Mouse (Mus musculus) brain, embryonic 14.5 days (tissue): ENCODE measurements around the gene Tbc1d8b. TPM values are rescaled to one million over a fixed set of nuclear protein-coding genes. Genes with fewer than 3 reads are reported as not detected.
A peak's percentile ranks its signal among the peaks of the same experiment; 100 is the strongest.

Experiments
- DNase-seq: peaks from one replicate; pipeline ENCODE4 v3.0.0-alpha.2; 2011; ENCODE audit warnings: low read depth
- CTCF ChIP-seq: fragments of 200-500 bp; IDR thresholded peaks from 2 replicates; pipeline ENCODE4 v1.5.1; 2012; ENCODE audit warnings: inconsistent platforms, mild to moderate bottlenecking, moderate library complexity, borderline replicate concordance; ENCODE audit not compliant: insufficient read depth, insufficient read length; ENCODE audit errors: extremely low read depth
- POLR2A ChIP-seq: fragments of 200-500 bp; IDR thresholded peaks from 2 replicates; pipeline ENCODE4 v1.6.1; 2012; ENCODE audit warnings: mild to moderate bottlenecking, inconsistent platforms, borderline replicate concordance; ENCODE audit not compliant: poor library complexity, insufficient read depth, insufficient read length, severe bottlenecking; ENCODE audit errors: extremely low read depth
- polyA plus RNA-seq: library from polyadenylated mRNA; depleted of rRNA; stranded (reverse); fragments of >200 nt; gene quantifications from 2 replicates; pipeline ENCODE4 v1.2.3, GENCODE M21; 2012; rRNA removed

Gene Tbc1d8b
- polyA plus RNA-seq, 1 experiment = 1.6 TPM

- DNase-seq = peak; percentile 22
- TF ChIP-seq CTCF (no peak), POLR2A (no peak)
Observed at GRCm38 (mm10) chrX:139783045-139783422, 98.2 kb downstream of the Tbc1d8b start.

- TF ChIP-seq CTCF (no peak), POLR2A (no peak)
Observed at GRCm38 (mm10) chrX:139785764-139786163, 101.0 kb downstream of the Tbc1d8b start.

GRCm38 (mm10) chrX:139794072-139794845 is 109.5 kb downstream of the Tbc1d8b start:
- no peak for DNase-seq
- TF ChIP-seq POLR2A = no peak

More at GRCm38 (mm10) chrX:139785764-139786163, 101.0 kb downstream of the Tbc1d8b start:
- DNase-seq = no peak

- TF ChIP-seq CTCF (no peak), POLR2A (no peak)
- DNase-seq = no peak
Observed at GRCm38 (mm10) chrX:139796037-139796436, 111.2 kb downstream of the Tbc1d8b start.

- TF ChIP-seq CTCF (no peak), POLR2A (no peak)
- no peak for DNase-seq
Observed at GRCm38 (mm10) chrX:139797875-139798274, 113.1 kb downstream of the Tbc1d8b start.

GRCm38 (mm10) chrX:139799953-139800352 is 115.2 kb downstream of the Tbc1d8b start:
- no peak for DNase-seq
- TF ChIP-seq CTCF = no peak
- TF ChIP-seq POLR2A = no peak

- DNase-seq = no peak
- TF ChIP-seq POLR2A (no peak), CTCF (no peak)
Observed at GRCm38 (mm10) chrX:139800406-139800878, 115.6 kb downstream of the Tbc1d8b start, which contains the start of gene Cldn2. TSS of gene Cldn2 (plus strand) at chrX:139800828.

Other genes with a start within 250 kb of the Tbc1d8b start
- gene D330045A20Rik, start 204.6 kb upstream of the Tbc1d8b start, polyA plus RNA-seq = 0.62 and 0.64 TPM in 2 replicates
- gene Rnf128, start 121.7 kb upstream of the Tbc1d8b start, polyA plus RNA-seq = 1.3 and 1.4 TPM in 2 replicates
- gene Gm15013, start 29.5 kb downstream of the Tbc1d8b start, polyA plus RNA-seq = not detected in 2 replicates
- 0.30 and 0.36 TPM in 2 replicates for gene Ripply1, start 97.4 kb downstream of the Tbc1d8b start, polyA plus RNA-seq
- 0.28 and 0.94 TPM in 2 replicates for gene Cldn2, start 115.8 kb downstream of the Tbc1d8b start, polyA plus RNA-seq
- 4.5 and 5.8 TPM in 2 replicates for gene Morc4, start 186.7 kb downstream of the Tbc1d8b start, polyA plus RNA-seq